Mouse (Mus musculus) brain, adult 2 months (tissue): ENCODE measurements around the gene Sobp.

Experiments used
- DNase-seq: peaks from one replicate; pipeline ENCODE4 v3.0.0; 2011; ENCODE audit warnings: low read depth, low spot score

Gene Sobp

GRCm38 (mm10) chr10:43159333-43159732 is 15.0 kb downstream of the Sobp start:
- no peak for DNase-seq

GRCm38 (mm10) chr10:43158917-43159316 is 15.4 kb downstream of the Sobp start:
- DNase-seq, result peak; percentile 65

GRCm38 (mm10) chr10:43155046-43155560 is 19.2 kb downstream of the Sobp start:
- peak; percentile 68 for DNase-seq

- DNase-seq, result no peak
These were observed 21.7 kb downstream of the Sobp start for GRCm38 (mm10) chr10:43152643-43153042.

DNA sequence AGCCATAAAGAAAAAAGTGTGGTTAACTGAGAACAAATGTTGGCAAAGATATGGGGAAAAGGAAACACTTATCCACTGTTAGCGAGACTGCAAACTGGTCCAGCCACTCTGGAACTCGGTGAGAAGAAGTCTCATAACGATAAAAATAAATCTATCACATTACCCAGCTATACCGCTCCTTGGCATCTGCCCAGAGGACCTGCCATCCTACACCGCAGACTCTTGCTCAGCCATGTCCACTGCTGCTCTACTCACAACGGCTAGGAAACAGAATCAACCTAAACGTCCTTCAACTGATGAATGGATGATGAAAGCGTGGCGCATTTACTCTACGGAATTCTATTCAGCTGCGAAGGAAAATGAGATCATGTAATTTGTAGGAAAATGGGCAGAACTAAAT is 25.9 kb downstream of the Sobp start:
- DNase-seq, result peak; percentile 28

DNA sequence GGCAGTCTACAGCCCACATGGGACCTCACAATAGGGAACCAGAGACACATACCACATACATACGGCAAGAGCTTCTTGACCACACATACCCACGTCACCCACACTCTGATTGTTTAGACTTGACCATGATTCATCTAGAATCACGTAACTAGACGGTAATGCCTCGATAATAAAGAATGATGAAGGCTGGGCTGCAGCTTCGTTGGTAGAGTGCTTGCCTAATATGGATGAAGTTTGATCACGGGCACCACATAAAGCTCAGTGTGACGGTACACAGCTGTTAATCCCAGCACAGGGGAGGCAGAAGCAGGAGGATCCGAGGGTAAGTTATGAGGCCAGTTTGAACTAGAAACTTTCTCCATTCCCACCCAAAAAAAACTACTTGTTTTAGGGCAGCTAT is 31.2 kb downstream of the Sobp start:
- no peak for DNase-seq

- DNase-seq, result no peak
These were observed 40.3 kb downstream of the Sobp start for GRCm38 (mm10) chr10:43134027-43134426.

GRCm38 (mm10) chr10:43128750-43129149 is 45.6 kb downstream of the Sobp start:
- no peak for DNase-seq

- DNase-seq, result peak; percentile 45
These were observed 49.8 kb downstream of the Sobp start for GRCm38 (mm10) chr10:43124561-43124960.

GRCm38 (mm10) chr10:43124156-43124555 is 50.2 kb downstream of the Sobp start:
- DNase-seq, result peak; percentile 87

- no peak for DNase-seq
These were observed 50.9 kb downstream of the Sobp start for GRCm38 (mm10) chr10:43123422-43123821.

DNA sequence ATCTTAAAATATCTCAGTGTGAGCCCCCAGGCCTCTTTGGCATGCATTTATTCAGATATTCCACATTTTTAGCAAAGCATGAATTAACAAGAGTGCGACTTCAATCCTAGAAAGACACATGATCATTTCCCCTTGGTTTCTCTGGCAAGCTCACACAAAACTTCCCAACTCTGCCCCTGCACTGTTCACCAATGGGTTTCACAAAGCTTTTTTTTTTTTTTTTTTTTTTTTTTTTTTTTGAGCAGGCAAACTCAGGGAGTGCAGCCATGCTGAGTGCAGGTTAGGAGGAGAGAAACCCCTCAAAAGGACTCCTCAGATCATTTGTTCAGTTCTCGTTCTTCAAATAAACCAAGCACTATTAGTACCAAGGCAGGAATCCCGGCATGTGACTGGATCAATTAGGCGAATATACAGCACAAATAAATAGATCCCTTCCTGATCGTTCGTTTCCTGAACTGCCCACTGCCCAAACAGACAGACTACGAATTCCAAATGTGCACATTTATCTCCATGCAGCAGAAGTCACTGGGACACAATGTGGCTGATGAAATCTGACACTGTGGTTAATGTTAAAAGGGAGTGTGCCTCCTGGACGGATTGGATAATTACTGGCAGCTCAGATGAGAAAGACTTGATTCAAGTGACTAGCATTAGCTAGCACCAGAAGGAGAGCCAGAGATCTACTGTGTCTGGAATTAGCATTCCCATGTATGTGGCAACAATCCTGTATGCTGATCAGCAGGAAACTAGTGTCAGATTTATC is 53.5 kb downstream of the Sobp start:
- no peak for DNase-seq

DNA sequence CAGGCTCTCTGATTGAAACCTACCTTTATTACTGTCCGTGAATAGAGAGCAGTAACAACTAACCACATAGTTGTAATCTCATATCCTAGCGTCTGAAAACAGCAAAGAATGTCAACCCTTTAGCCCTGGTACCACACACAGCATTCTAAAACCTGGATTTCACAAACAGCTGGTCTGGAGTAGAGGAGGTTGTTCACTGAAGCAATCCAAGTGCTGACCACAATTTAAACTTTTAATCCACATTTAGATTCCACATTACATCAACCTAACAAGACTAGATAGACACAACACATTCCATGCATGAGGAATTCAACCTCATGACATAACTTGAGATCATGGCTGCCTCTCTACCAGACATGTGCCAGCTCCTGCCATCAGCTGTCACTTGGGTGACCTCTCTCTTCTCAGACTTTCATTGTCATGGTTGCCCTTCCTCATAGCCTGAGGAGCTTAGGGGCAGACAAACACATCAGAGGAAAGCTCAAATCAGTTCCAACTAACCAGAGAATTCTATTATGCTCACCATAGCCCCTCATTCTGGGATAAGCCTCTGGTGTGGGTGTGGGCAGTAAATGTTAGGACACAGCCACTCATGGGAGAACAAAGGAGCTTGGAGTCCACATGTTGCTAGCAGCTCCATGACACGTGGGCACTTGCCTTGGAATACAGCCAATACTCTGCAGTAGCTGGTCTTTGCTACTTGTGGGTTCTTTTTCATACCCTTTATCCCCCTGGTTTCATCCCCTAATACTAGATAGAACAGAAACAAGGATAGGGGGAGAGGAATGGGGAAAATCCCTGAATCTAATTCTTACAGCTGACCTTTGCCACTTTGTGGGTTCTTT is 58.0 kb downstream of the Sobp start:
- no peak for DNase-seq

- no peak for DNase-seq
These were observed 62.0 kb downstream of the Sobp start for GRCm38 (mm10) chr10:43112296-43112695.

- peak; percentile 87 for DNase-seq
These were observed 67.7 kb downstream of the Sobp start for GRCm38 (mm10) chr10:43106616-43107015.

DNA sequence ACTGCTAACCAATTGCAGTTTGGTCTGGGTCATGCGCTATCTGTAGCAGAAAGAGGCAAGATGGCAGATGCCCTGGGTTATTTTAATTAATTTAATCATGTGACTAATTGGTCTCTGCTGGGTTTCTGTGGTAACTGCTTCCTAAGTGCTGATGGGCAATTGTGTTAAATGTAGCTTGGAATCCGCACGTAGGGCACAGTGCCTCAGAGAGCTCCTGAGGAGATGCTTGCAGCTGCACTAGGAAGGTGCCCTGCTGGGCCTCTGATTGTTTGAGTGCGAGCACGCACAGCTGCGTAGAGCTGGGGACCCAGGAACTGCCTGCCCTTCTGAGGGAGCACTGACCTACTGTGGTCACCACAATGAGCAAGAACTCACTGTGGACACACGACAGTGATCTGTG is 68.1 kb downstream of the Sobp start:
- DNase-seq, result peak; percentile 74

DNA sequence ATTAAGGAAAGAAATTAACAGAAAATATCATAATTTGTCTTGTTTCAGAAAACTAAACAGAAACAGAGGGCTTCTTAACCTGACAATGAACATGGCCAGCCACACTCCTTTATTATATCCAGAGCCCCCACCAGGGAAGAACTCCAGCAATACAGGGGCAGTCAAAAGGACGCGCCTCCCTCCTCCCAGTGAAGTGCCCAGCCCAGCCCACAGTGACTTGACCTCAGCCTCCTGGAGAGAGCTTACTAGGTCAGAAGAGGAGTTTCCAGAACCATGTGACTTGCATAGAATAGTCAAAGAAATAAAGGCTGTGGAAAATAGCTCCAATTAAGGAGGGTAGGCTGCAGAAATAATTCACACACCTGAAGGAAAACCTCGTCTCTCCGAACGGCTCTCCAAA is 73.8 kb downstream of the Sobp start:
- no peak for DNase-seq

DNA sequence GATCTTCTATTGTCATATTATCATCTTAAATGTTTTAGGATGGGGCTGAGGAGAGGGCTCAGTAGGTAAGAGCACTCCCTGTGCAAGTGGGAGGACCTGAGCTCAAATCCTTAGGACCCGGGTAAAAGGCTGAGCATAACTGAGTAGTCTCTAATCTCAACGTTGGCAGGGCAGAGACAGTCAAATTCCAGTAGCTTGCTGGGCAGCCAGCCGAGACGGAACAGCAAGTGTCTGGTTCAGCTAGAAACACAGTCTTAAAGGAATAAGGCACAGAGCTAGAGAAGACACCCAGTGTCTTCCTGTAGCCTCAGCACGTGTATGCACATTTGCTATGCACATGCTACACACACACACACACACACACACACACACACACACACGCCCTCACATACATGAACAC is 75.1 kb downstream of the Sobp start:
- peak; percentile 51 for DNase-seq

DNA sequence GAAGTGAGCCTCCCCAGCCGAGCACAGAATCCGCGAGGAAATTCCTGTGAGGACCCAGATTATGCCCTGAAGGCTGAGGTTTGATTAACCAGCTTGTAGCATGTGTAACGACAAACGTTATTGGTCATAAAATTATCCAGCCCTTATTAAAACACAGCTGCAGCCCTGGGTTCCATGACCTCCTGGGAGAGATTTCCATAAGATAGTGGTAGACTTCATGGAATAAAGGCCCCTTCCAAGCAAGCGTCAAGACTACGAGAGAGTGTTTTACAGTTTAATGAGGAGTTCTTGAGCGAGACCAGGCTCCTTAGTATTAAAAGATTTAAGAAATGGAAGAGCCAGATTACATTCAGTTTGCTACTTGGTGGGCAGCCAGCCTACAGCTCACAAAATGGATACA is 76.6 kb downstream of the Sobp start:
- DNase-seq, result no peak

GRCm38 (mm10) chr10:43096614-43097013 is 77.7 kb downstream of the Sobp start:
- DNase-seq, result peak; percentile 64

DNA sequence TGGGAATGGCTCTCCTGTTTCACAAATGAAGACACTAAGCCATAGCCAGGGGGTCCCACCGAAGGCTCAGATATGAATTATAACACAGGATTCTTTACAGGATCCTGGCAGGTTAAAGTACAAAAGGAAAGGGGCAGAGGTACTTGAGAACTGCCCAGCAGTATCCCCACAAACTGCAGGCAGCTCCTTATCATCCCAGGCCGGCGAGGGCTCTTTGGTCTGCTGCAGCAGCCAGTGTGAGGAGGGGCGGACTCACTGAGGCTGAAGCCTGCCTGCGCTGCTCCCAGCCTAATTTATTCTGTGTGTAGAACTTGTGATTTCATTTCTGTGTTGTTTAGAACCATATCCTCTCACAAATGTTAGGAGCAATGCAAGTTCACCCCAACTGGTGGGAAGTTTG is 79.8 kb downstream of the Sobp start:
- DNase-seq, result no peak

DNA sequence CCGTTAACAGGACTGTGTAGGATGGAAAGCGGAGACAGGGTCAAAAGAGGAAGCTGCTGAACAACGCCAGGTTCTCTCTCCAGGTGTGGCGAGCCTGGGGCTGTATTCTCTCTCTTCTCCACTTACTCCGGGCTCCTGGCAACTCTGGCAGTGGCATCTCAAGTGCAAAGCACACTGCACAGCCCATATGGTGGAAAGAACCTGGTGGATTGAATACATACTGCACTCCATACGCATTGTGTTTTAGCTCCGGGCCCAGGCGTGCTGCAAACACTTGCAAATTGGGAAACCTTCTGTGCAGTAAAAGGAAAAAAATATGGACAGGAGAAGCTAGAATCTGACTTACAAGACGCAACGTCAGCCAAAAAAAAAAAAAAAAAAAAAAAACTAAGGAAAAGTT is 80.9 kb downstream of the Sobp start:
- peak; percentile 76 for DNase-seq

GRCm38 (mm10) chr10:43090040-43090439 is 84.3 kb downstream of the Sobp start:
- DNase-seq, result no peak
